Mouse (Mus musculus) heart, postnatal 0 days (tissue): Measurements from ENCODE around the gene Aknad1.

Experiments used
- CTCF ChIP-seq: IDR thresholded peaks from 2 replicates; pipeline ENCODE4 v1.5.1; 2016; ENCODE audit warnings: antibody characterized with exemption, control low read depth, low read depth
- EP300 ChIP-seq: IDR thresholded peaks from 2 replicates; pipeline ENCODE4 v1.6.1; 2016; ENCODE audit warnings: antibody characterized with exemption, low read depth

GRCm38 (mm10) chr3:108755542-108755941, 16.1 kb downstream of the Aknad1 start:
- no peak for TF ChIP-seq CTCF
- TF ChIP-seq EP300, result no peak
